ENCODE assay signal across 12 mouse cellular contexts in the genomic region with DNA sequence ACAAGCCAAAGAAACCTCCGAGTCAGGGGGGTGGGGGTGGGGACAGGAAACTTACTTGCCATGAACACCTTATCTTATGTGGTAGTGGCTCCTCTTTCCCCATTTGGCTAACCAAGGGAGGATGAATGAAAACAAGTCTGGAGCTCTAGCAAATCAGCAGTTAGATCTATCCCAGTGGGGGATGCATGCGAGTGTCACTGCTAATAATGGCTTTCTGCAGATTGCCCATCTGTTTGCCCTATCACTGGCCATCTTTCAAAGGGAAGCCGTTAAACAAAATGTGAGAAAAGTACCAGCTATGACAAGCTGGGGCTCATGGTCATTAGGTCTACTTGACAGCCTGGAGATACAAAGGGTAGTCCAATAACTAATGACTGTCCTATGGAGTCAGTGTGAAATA.
"Had no signal": no experiment of that assay in that cellular context is flagged by ENCODE, and none has a peak within 500 bp of the region (broad histone marks: within the 10 kb centered on the region; RNA-seq: fewer than 3 reads in every experiment).

No protein-coding gene starts in this region.

- H3K27ac ChIP-seq: layer of hippocampus, adult 2 months; limb, embryonic 13.5 days; liver, embryonic 14.5 days; neural tube, embryonic 12.5 days had no signal

- H3K4me1 ChIP-seq: limb, embryonic 13.5 days; neural tube, embryonic 12.5 days had no signal

- DNase-seq: kidney, postnatal 10 days; kidney, postnatal 4 days; left cerebral cortex, postnatal 4 days; lung, adult 18-20 months; midbrain, embryonic 14.5 days; right cerebral cortex, adult 18-20 months; right cerebral cortex, postnatal 25 days; thymus, postnatal 36 days had no signal

- H3K9me3 ChIP-seq: limb, embryonic 13.5 days; neural tube, embryonic 12.5 days had no signal

- H3K4me2 ChIP-seq: limb, embryonic 13.5 days; neural tube, embryonic 12.5 days had no signal

- H3K27me3 ChIP-seq: limb, embryonic 13.5 days; neural tube, embryonic 12.5 days had no signal

- H3K4me3 ChIP-seq: layer of hippocampus, adult 2 months; limb, embryonic 13.5 days; neural tube, embryonic 12.5 days had no signal

- H3K36me3 ChIP-seq: limb, embryonic 13.5 days; neural tube, embryonic 12.5 days had no signal

- H3K9ac ChIP-seq: limb, embryonic 13.5 days; liver, embryonic 14.5 days; neural tube, embryonic 12.5 days had no signal
